Mouse (Mus musculus) kidney, embryonic 16.5 days (tissue): ENCODE data around the gene Plin2. TPM values are rescaled to one million over a fixed set of nuclear protein-coding genes. Genes with fewer than 3 reads are reported as not detected.
"Not testable (repeated sequence)": the region's sequence is repeated elsewhere in the genome, so short reads cannot be mapped to it uniquely, and the experiment has no call there.

Source experiments
- ATAC-seq: fragments of 200-750 bp; cut with Nextera tagmentation; 2 replicates; pipeline ENCODE4 v1.8.0; 2017; ENCODE audit warnings: moderate TSS enrichment; ENCODE audit not compliant: low FRiP score, low TSS enrichment
- H3K27ac ChIP-seq: fragments of 300-500 bp; sonication (generic); 2 replicates; pipeline ENCODE4 v1.5.1; 2014; ENCODE audit warnings: low read length
- H3K27me3 ChIP-seq: fragments of 300-500 bp; sonication (generic); 2 replicates; pipeline ENCODE4 v1.6.1; 2014; ENCODE audit warnings: low read length, control low read depth, mixed read lengths; ENCODE audit not compliant: insufficient read depth
- H3K36me3 ChIP-seq: fragments of 300-500 bp; sonication (generic); 2 replicates; pipeline ENCODE4 v1.6.1; 2014; ENCODE audit warnings: low read length, control low read depth, mixed read lengths; ENCODE audit not compliant: insufficient read depth
- H3K4me1 ChIP-seq: fragments of 300-500 bp; sonication (generic); 2 replicates; pipeline ENCODE4 v1.6.1; 2014; ENCODE audit warnings: low read length, control low read depth, mixed read lengths; ENCODE audit not compliant: insufficient read depth
- H3K4me2 ChIP-seq: fragments of 300-500 bp; sonication (generic); replicated peaks from 2 replicates; pipeline ENCODE4 v1.6.1; 2014; ENCODE audit warnings: low read depth, low read length
- H3K4me3 ChIP-seq: fragments of 300-500 bp; sonication (generic); 2 replicates; pipeline ENCODE4 v1.5.1; 2014; ENCODE audit warnings: mild to moderate bottlenecking, low read length
- H3K9ac ChIP-seq: fragments of 300-500 bp; sonication (generic); replicated peaks from 2 replicates; pipeline ENCODE4 v1.6.1; 2014; ENCODE audit warnings: low read length
- H3K9me3 ChIP-seq: fragments of 300-500 bp; sonication (generic); 2 replicates; pipeline ENCODE4 v1.6.1; 2016; ENCODE audit warnings: low read length, control low read depth
- WGBS: fragments of 180-500 bp; shearing (Covaris S2); extraction: QIAGEN DNeasy Blood & Tissue Kit; methylation state at CpG from one replicate; pipeline ENCODE4 v1.1.7; 2014; 5-methylcytosine and 5-hydroxymethylcytosine counted together
- polyA plus RNA-seq: library from polyadenylated mRNA; unstranded; fragments of >200 nt; fragmentation: Nextera tagmentation; extraction: Ambion mirVana; gene quantifications from 2 replicates; pipeline ENCODE4 v1.2.1, GENCODE M21; 2015

Gene Plin2
- polyA plus RNA-seq, 1 experiment from 2014 or later: 77.0 TPM

DNA sequence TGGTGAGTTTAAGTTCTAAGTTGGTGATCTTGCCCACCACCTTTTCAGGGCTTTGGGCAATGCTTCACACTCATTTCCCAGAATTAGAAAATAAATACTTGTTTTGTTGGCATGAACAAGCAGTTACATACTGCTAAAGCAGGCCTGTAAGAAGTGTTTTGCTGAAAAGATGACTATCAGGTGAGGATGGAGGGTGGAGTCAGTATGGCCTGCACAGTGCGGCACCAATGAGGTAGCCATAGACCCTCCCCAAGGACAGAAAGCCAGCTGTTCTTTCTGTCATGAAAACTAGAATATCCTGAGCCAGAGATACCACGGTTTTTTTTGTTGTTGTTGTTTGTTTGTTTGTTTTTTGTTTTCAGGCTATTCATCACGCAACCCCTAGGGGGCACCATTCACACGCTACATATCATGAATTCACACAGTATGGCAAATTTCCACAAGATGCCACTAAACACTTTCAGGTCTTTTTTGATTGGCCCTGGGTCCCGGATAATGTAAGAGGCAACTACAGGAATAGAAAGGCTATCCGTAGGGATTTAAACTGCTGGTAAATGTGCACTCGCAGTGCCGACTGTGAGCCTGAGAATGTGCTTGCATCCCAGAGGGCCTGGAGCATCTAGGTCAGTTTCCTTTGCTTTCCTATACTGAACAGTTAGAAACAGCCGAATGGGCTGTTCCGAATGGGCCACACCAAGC, 18.0 kb downstream of the Plin2 start:
- no peaks in the 10 kb centered on the region for H3K27me3 ChIP-seq
- H3K4me3 ChIP-seq: no peak overlapping the region
- no peaks in the 10 kb centered on the region for H3K9me3 ChIP-seq
- ATAC-seq: no peak
- H3K4me2 ChIP-seq: no peak overlapping the region
- no peak overlapping the region for H3K27ac ChIP-seq
- WGBS: 74% methylated on average over 10 of the region's 10 CpGs
- H3K36me3 ChIP-seq: peaks cover 4% of the 10 kb centered on the region; the same call in 1 of the 2 replicates
- no peaks in the 10 kb centered on the region for H3K4me1 ChIP-seq
- no peak overlapping the region for H3K9ac ChIP-seq

DNA sequence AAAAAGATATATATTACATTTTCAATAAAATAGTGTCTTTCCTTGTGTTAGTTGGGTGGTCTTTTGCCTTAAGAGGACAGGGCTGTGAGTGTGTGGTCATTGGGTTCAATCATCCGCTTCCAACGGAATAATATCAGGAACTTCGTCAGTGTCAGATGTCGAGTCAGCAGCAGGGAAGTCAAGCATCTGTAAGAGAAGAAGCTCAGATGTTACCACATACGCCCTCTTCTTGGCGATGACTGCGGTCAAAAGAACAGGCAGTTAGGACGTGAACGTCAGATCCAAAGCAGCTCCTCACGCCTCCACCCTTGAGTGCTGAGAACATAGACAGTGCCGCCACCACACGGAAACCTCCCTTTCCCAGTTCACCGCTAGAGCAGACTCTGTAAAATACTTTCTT, 21.5 kb downstream of the Plin2 start:
- H3K4me1 ChIP-seq, H3K36me3 ChIP-seq, ATAC-seq, H3K4me2 ChIP-seq, H3K27ac ChIP-seq, H3K27me3 ChIP-seq, H3K9me3 ChIP-seq, H3K4me3 ChIP-seq, H3K9ac ChIP-seq: not testable (repeated sequence)
- 83% methylated on average over 10 of the region's 13 CpGs for WGBS

DNA sequence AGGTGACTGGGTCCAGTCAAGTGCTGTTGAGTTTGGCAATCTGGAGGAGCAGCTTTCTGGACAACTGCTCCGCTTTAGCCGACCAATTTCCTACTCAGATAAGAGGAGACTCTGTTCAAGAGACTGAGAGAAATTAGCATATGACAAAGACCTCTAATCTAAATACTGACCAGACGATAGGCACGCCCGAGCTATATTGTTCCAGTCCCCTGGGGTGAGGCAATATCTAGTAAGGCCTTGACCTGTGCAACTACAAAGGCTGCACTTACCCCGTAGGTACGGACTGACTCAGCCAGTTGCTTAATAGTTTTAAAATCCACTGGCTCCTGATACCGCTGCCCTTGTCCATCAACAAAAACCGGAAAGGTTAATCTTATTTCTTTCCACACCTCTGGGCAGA, 32.3 kb downstream of the Plin2 start:
- not testable (repeated sequence) for H3K36me3 ChIP-seq, H3K4me3 ChIP-seq, H3K4me2 ChIP-seq, H3K4me1 ChIP-seq, H3K27me3 ChIP-seq, H3K9me3 ChIP-seq, H3K9ac ChIP-seq, H3K27ac ChIP-seq, ATAC-seq
- 91% methylated on average over 9 of the region's 9 CpGs for WGBS

DNA sequence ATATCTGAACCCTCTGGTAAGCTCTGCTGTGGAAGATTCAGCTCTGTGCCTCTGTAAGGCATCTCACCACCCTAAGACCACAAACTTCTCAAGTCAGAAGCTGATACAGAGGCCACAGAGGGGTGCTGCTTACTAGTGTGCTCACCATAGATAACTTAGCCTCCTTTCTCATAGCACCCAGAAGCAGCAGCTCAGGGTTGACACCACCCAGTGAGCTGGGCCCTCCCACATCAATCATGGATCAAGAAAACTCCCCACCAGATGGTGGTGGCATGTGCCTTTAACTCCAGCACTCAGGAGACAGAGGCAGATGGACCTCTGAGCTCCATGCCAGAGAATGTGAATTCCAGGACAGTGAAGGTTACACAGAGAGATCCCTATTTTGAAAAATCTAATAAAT, 35.0 kb downstream of the Plin2 start:
- H3K9me3 ChIP-seq, H3K4me3 ChIP-seq, ATAC-seq: not testable (repeated sequence)

DNA sequence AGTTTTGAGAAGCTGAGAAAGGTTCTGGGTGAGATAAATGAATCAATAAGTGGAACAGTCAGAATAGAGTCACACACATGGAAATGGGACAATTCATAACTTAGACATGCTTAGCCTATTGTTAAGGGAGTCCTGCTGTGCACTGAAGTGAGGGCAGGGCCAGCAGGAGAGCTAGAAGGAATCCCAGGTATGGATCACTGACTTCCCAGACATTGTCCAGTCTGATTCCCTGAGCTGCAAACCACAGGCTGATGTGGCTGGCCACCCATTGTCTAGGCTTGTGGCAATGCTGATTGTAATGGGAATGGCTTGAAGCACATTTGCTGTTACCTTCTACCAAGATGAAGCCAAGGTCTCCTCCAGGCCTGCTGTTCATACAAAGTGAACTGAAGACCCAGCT, 35.5 kb downstream of the Plin2 start:
- H3K4me2 ChIP-seq, H3K27ac ChIP-seq, H3K9me3 ChIP-seq, H3K4me1 ChIP-seq, H3K9ac ChIP-seq, H3K4me3 ChIP-seq, H3K36me3 ChIP-seq, H3K27me3 ChIP-seq, ATAC-seq: not testable (repeated sequence)

More for the DNA sequence above, 35.0 kb downstream of the Plin2 start:
- H3K27ac ChIP-seq, H3K27me3 ChIP-seq, H3K4me2 ChIP-seq, H3K9ac ChIP-seq, H3K4me1 ChIP-seq, H3K36me3 ChIP-seq: not testable (repeated sequence)

DNA sequence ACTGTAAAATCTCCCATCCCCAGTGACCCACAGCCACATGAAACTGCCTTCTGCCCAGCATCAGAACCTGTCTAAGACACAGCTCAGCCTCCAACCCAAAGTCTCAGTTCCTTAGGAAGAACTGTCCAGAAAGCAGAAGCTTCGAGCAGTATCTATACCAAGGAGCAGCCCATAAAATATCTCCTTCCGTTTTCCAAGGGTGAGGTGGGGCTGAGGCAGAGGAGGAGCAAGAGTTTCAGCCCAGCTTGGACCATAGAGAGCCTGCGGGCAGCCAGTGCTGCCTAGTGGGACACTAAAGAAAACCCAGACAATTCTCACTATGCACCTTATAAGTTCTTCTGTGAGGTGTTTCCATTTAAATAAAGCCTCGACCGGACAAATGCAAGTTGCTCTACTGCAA, 37.3 kb downstream of the Plin2 start:
- peak; percentile 51; the same call in 1 of the 2 replicates for ATAC-seq

DNA sequence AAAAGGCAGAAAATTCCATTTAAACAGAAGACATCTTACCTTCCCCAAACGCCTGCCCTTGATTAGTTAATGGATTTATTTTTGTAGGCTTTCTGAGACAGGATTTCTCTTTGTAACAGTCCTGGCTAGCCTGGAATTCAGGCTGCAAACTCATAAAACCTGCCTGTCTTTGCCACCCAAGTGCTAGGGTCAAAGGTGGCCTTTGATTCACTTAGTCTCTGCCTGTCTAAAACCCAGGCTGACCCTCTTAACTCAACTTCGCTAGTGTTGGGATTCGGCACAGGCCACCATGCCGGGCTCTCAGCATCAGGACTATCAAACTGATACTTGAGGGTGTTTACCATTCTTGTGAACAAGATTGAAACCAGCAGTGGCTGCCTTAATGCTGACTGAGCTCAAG, 38.0 kb downstream of the Plin2 start:
- H3K27me3 ChIP-seq: no peaks in the 10 kb centered on the region
- no peak overlapping the region for H3K4me3 ChIP-seq
- ATAC-seq: no peak
- H3K36me3 ChIP-seq: no peaks in the 10 kb centered on the region
- no peaks in the 10 kb centered on the region for H3K9me3 ChIP-seq
- no peaks in the 10 kb centered on the region for H3K4me1 ChIP-seq
- no peak overlapping the region for H3K27ac ChIP-seq
- no peak overlapping the region for H3K9ac ChIP-seq
- 26% methylated on average over 4 of the region's 4 CpGs for WGBS
- H3K4me2 ChIP-seq: no peak overlapping the region

More for the DNA sequence above, 37.3 kb downstream of the Plin2 start:
- H3K4me3 ChIP-seq, H3K9ac ChIP-seq, H3K4me2 ChIP-seq, H3K27ac ChIP-seq, H3K4me1 ChIP-seq, H3K9me3 ChIP-seq, H3K36me3 ChIP-seq, H3K27me3 ChIP-seq: not testable (repeated sequence)
- WGBS: 70% methylated on average over 4 of the region's 5 CpGs

DNA sequence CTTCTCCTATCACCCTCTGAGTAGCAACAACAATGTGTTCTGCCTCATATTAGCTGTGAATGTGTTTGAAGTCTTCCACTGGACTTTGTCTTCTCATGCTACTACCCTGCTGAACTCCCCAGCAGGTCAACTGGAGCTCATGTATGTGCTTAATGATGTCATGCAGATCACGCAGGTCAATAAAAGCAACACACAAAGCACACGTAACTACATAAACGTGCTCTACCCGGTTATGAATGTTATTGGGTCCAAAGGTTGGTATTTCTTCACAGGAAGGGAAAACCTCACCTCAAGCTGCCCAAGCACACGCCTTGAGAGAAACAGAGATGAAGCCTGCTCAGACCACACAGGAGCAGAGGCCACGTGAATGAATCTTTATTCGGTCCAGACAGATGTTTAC, 43.4 kb downstream of the Plin2 start:
- H3K9me3 ChIP-seq, H3K27me3 ChIP-seq, H3K4me3 ChIP-seq, H3K36me3 ChIP-seq, H3K9ac ChIP-seq, H3K27ac ChIP-seq, ATAC-seq, H3K4me1 ChIP-seq, H3K4me2 ChIP-seq: not testable (repeated sequence)
- WGBS: 93% methylated on average over 7 of the region's 7 CpGs

DNA sequence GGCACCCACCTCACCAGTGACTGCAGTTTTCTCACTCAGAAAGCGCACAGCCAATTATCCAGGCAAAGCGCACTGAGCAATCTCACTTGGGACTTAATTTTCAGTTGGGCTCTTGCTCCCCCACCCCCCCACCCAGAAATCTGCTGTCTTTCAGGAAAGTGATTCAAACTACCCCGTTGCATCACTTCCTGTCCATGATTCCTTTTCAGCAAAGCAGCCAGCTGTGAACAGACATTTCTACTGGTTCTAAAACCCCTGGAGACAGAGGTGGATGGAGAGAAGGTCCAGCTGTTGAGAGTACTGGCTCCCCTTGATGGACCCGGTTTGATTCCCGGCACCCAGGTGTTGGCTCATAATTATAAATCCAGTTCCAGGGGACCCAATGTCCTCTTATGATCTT, 44.4 kb downstream of the Plin2 start:
- H3K4me3 ChIP-seq: no peak overlapping the region
- H3K9me3 ChIP-seq: no peaks in the 10 kb centered on the region
- no peak overlapping the region for H3K27ac ChIP-seq
- H3K36me3 ChIP-seq: no peaks in the 10 kb centered on the region
- H3K4me2 ChIP-seq: no peak overlapping the region
- no peaks in the 10 kb centered on the region for H3K4me1 ChIP-seq
- ATAC-seq: no peak
- no peak overlapping the region for H3K9ac ChIP-seq
- H3K27me3 ChIP-seq: no peaks in the 10 kb centered on the region
- WGBS: 84% methylated on average over 5 of the region's 5 CpGs

DNA sequence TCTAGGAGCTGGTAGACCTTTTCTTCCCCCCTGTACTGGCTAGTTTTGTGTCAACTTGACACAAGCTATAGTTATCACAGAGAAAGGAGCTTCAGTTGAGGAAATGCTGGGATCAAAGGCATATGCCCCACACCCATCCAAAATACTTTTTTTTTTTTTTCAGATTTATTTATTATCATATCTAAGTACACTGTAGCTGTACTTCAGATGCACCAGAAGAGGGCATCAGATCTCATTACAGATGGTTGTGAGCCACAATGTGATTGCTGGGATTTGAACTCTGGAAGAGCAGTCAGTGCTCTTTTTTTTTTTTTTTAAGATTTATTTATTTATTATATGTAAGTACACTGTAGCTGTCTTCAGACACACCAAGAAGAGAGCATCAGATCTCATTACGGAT, 47.3 kb downstream of the Plin2 start:
- ATAC-seq, H3K4me3 ChIP-seq, H3K4me2 ChIP-seq, H3K9ac ChIP-seq, H3K9me3 ChIP-seq, H3K36me3 ChIP-seq, H3K27me3 ChIP-seq, H3K4me1 ChIP-seq, H3K27ac ChIP-seq: not testable (repeated sequence)
- WGBS: 90% methylated on average over 1 of the region's 1 CpGs
